Mouse (Mus musculus) myocyte (in vitro differentiated cells): ENCODE data around the gene Foxo1.

Experiments used
- E2F4 ChIP-seq: IDR thresholded peaks from one replicate; pipeline ENCODE4 v1.6.1; 2011; ENCODE audit warnings: mild to moderate bottlenecking, control low read depth, moderate library complexity; ENCODE audit not compliant: insufficient read depth
- MAX ChIP-seq: IDR thresholded peaks from one replicate; pipeline ENCODE4 v1.6.1; 2011; ENCODE audit warnings: low read depth, mild to moderate bottlenecking, control low read depth
- MYOD1 ChIP-seq, 3 experiments: IDR thresholded peaks; one replicate each; pipeline ENCODE4 v1.6.1; 2011; ENCODE audit warnings: control low read depth in 2 of 3, low read depth in 2 of 3, mild to moderate bottlenecking in 2 of 3, moderate library complexity in 1 of 3; ENCODE audit not compliant: insufficient read length in 2 of 3, control insufficient read depth in 1 of 3
- MYOG ChIP-seq, 3 experiments: IDR thresholded peaks; one replicate each; pipeline ENCODE4 v1.6.1; 2011; ENCODE audit warnings: control low read depth in 2 of 3, low read depth in 2 of 3, mild to moderate bottlenecking in 2 of 3; ENCODE audit not compliant: insufficient read length in 2 of 3, control insufficient read depth in 1 of 3, insufficient read depth in 1 of 3
- POLR2A ChIP-seq: IDR thresholded peaks from one replicate; pipeline ENCODE4 v1.6.1; 2011; ENCODE audit warnings: low read depth, mild to moderate bottlenecking, control low read depth, moderate library complexity; ENCODE audit not compliant: insufficient read length
- POLR2AphosphoS2 ChIP-seq: IDR thresholded peaks from one replicate; pipeline ENCODE4 v1.6.1; 2011; ENCODE audit warnings: low read depth, control low read depth; ENCODE audit not compliant: insufficient read length
- REST ChIP-seq: IDR thresholded peaks from one replicate; pipeline ENCODE4 v1.6.1; 2011; ENCODE audit warnings: mild to moderate bottlenecking, control low read depth, moderate library complexity; ENCODE audit not compliant: insufficient read depth, insufficient read length
- SRF ChIP-seq: IDR thresholded peaks from one replicate; pipeline ENCODE4 v1.6.1; 2011; ENCODE audit warnings: low read depth; ENCODE audit not compliant: control insufficient read depth, insufficient read length
- TCF12 ChIP-seq: IDR thresholded peaks from one replicate; pipeline ENCODE4 v1.6.1; 2011; ENCODE audit warnings: mild to moderate bottlenecking, control low read depth; ENCODE audit not compliant: poor library complexity, insufficient read depth, severe bottlenecking
- TCF3 ChIP-seq: IDR thresholded peaks from one replicate; pipeline ENCODE4 v1.6.1; 2011; ENCODE audit warnings: low read depth, control low read depth; ENCODE audit not compliant: insufficient read length
- USF1 ChIP-seq: IDR thresholded peaks from one replicate; pipeline ENCODE4 v1.6.1; 2011; ENCODE audit warnings: low read depth, mild to moderate bottlenecking, control low read depth, moderate library complexity

GRCm38 (mm10) chr3:52369881-52370428 lies 101.8 kb downstream of the Foxo1 start:
- TF ChIP-seq POLR2AphosphoS2 (no peak), POLR2A (no peak), TCF3 (no peak), SRF (no peak), MAX (no peak), MYOD1 (IDR thresholded peaks at IDR 0.05; ENCODE audit: control insufficient read depth in 1 of 3, insufficient read length in 2 of 3, low read depth in 2 of 3) (no peak), USF1 (no peak), TCF12 (no peak), E2F4 (no peak), MYOG (IDR thresholded peaks at IDR 0.05; ENCODE audit: control insufficient read depth in 1 of 3, insufficient read depth in 1 of 3, insufficient read length in 2 of 3, low read depth in 2 of 3) (no peak), REST (no peak)
